Mouse (Mus musculus) CH12.LX (cell line): ENCODE measurements around the gene Fam207a. TPM values are rescaled to one million over a fixed set of nuclear protein-coding genes. Genes with fewer than 3 reads are reported as not detected.

Experiments used
- DNase-seq: peaks from one replicate; pipeline ENCODE4 v3.0.0-alpha.2; 2013; ENCODE audit errors: extremely low read depth
- H3K27ac ChIP-seq: 2 replicates; pipeline ENCODE4 v1.5.1; 2012; ENCODE audit warnings: low read depth, mild to moderate bottlenecking, control low read depth, moderate library complexity; ENCODE audit not compliant: insufficient read depth
- H3K27me3 ChIP-seq: replicated peaks from 2 replicates; pipeline ENCODE3; 2012; ENCODE audit warnings: inconsistent platforms
- H3K36me3 ChIP-seq, 2 experiments: replicated peaks in 1 of 2; 2 replicates each; pipeline versions ENCODE3 to v1.6.1; 2012; ENCODE audit warnings: inconsistent platforms in 1 of 2, low read length in 1 of 2, mild to moderate bottlenecking in 1 of 2, mixed read lengths in 1 of 2, moderate library complexity in 1 of 2; ENCODE audit not compliant: control insufficient read depth in 1 of 2, insufficient read depth in 1 of 2
- H3K4me1 ChIP-seq, 2 experiments: 2 replicates each; pipeline ENCODE4 v1.6.1; 2012; ENCODE audit warnings: inconsistent platforms in 1 of 2, moderate library complexity in 1 of 2; ENCODE audit not compliant: insufficient read depth in 2 of 2, control insufficient read depth in 1 of 2
- H3K4me2 ChIP-seq: 2 replicates; pipeline ENCODE4 v1.6.1; 2012; ENCODE audit warnings: low read depth, mild to moderate bottlenecking, control low read depth; ENCODE audit not compliant: poor library complexity, insufficient read depth, severe bottlenecking
- H3K4me3 ChIP-seq, 3 experiments: fragments of 150-350 bp in 1 of 3; sonication (generic) in 1 of 3; replicated peaks in 1 of 3; 2 replicates each; pipeline versions ENCODE3 to v1.5.1; 2011 to 2012; ENCODE audit warnings: low read depth in 2 of 3, low read length in 2 of 3, mild to moderate bottlenecking in 2 of 3, moderate library complexity in 2 of 3, control low read depth in 1 of 3, improper control_type of control experiment in 1 of 3, inconsistent platforms in 1 of 3, mixed read lengths in 1 of 3; ENCODE audit not compliant: poor library complexity in 1 of 3
- H3K79me2 ChIP-seq: replicated peaks from 2 replicates; pipeline ENCODE4 v1.6.1; 2012; ENCODE audit warnings: mild to moderate bottlenecking, moderate library complexity; ENCODE audit not compliant: control insufficient read depth, poor library complexity, insufficient read depth, severe bottlenecking; ENCODE audit errors: extremely low read depth
- H3K9ac ChIP-seq: 2 replicates; pipeline ENCODE4 v1.6.1; 2012; ENCODE audit warnings: low read depth, mild to moderate bottlenecking, control low read depth, moderate library complexity; ENCODE audit not compliant: insufficient read depth
- H3K9me3 ChIP-seq: replicated peaks from 2 replicates; pipeline ENCODE3; 2012; ENCODE audit warnings: low read length, inconsistent platforms, mixed read lengths
- BHLHE40 ChIP-seq: IDR thresholded peaks from 2 replicates; pipeline ENCODE4 v1.6.1; 2011; ENCODE audit warnings: mild to moderate bottlenecking, low read depth, low read length, improper control_type of control experiment
- CHD1 ChIP-seq: IDR thresholded peaks from 2 replicates; pipeline ENCODE4 v1.6.1; 2012; ENCODE audit warnings: low read depth, low read length, improper control_type of control experiment, inconsistent platforms
- CHD2 ChIP-seq: IDR thresholded peaks from 2 replicates; pipeline ENCODE4 v1.6.1; 2011; ENCODE audit warnings: low read length, improper control_type of control experiment
- E2F4 ChIP-seq: IDR thresholded peaks from 2 replicates; pipeline ENCODE4 v1.6.1; 2011; ENCODE audit warnings: low read depth, low read length, improper control_type of control experiment; ENCODE audit not compliant: insufficient replicate concordance
- EP300 ChIP-seq: IDR thresholded peaks from 2 replicates; pipeline ENCODE4 v1.6.1; 2011; ENCODE audit warnings: low read length, improper control_type of control experiment
- ETS1 ChIP-seq: conservative IDR thresholded peaks from 2 replicates; pipeline ENCODE4 v1.6.1; 2012; ENCODE audit warnings: low read depth, mild to moderate bottlenecking, inconsistent platforms, low read length, improper control_type of control experiment, moderate library complexity
- HCFC1 ChIP-seq: IDR thresholded peaks from 2 replicates; pipeline ENCODE4 v1.6.1; 2012; ENCODE audit warnings: low read depth, mild to moderate bottlenecking, inconsistent platforms, low read length, improper control_type of control experiment
- JUN ChIP-seq: IDR thresholded peaks from 2 replicates; pipeline ENCODE4 v1.6.1; 2011; ENCODE audit warnings: low read depth, mild to moderate bottlenecking, low read length, improper control_type of control experiment, moderate library complexity; ENCODE audit not compliant: insufficient read depth
- JUND ChIP-seq: conservative IDR thresholded peaks from 2 replicates; pipeline ENCODE4 v1.6.1; 2011; ENCODE audit warnings: low read depth, low read length, improper control_type of control experiment
- MAFK ChIP-seq: IDR thresholded peaks from 2 replicates; pipeline ENCODE4 v1.6.1; 2011; ENCODE audit warnings: low read length, improper control_type of control experiment; ENCODE audit not compliant: insufficient replicate concordance
- MAZ ChIP-seq: IDR thresholded peaks from 2 replicates; pipeline ENCODE4 v1.6.1; 2012; ENCODE audit warnings: low read depth, mild to moderate bottlenecking, inconsistent platforms, low read length, improper control_type of control experiment, moderate library complexity
- MEF2A ChIP-seq: IDR thresholded peaks from 2 replicates; pipeline ENCODE4 v1.6.1; 2014; ENCODE audit warnings: low read depth, mild to moderate bottlenecking, inconsistent platforms, low read length, improper control_type of control experiment, borderline replicate concordance
- MYC ChIP-seq: IDR thresholded peaks from 2 replicates; pipeline ENCODE4 v1.6.1; 2011; ENCODE audit warnings: low read depth, mild to moderate bottlenecking, improper control_type of control experiment, low read length
- NELFE ChIP-seq: IDR thresholded peaks from 2 replicates; pipeline ENCODE4 v1.6.1; 2011; ENCODE audit warnings: low read depth, low read length, improper control_type of control experiment
- NRF1 ChIP-seq: IDR thresholded peaks from 2 replicates; pipeline ENCODE4 v1.6.1; 2014; ENCODE audit warnings: low read depth, mild to moderate bottlenecking, inconsistent platforms, low read length, improper control_type of control experiment, moderate library complexity
- PAX5 ChIP-seq: IDR thresholded peaks from 2 replicates; pipeline ENCODE4 v1.6.1; 2012; ENCODE audit warnings: low read length, inconsistent platforms, mixed read lengths
- RCOR1 ChIP-seq: conservative IDR thresholded peaks from 2 replicates; pipeline ENCODE4 v1.6.1; 2012; ENCODE audit warnings: low read depth, mild to moderate bottlenecking, inconsistent platforms, low read length, improper control_type of control experiment
- SIN3A ChIP-seq: IDR thresholded peaks from 2 replicates; pipeline ENCODE4 v1.6.1; 2012; ENCODE audit warnings: low read length, improper control_type of control experiment, inconsistent platforms
- SMC3 ChIP-seq: IDR thresholded peaks from 2 replicates; pipeline ENCODE4 v1.6.1; 2011; ENCODE audit warnings: low read depth, low read length, improper control_type of control experiment
- TBP ChIP-seq: conservative IDR thresholded peaks from 2 replicates; pipeline ENCODE4 v1.6.1; 2011; ENCODE audit warnings: low read depth, low read length, improper control_type of control experiment
- TCF12 ChIP-seq: IDR thresholded peaks from 2 replicates; pipeline ENCODE4 v1.6.1; 2014; ENCODE audit warnings: low read depth, mild to moderate bottlenecking, inconsistent platforms, low read length, improper control_type of control experiment
- UBTF ChIP-seq: IDR thresholded peaks from 2 replicates; pipeline ENCODE4 v1.6.1; 2012; ENCODE audit warnings: low read depth, mild to moderate bottlenecking, inconsistent platforms, low read length, improper control_type of control experiment, moderate library complexity
- ZMIZ1 ChIP-seq: IDR thresholded peaks from 2 replicates; pipeline ENCODE4 v1.6.1; 2012; ENCODE audit warnings: low read depth, mild to moderate bottlenecking, inconsistent platforms, low read length, improper control_type of control experiment
- dilution Hi-C: fragments of 300-500 bp; cut with MboI; formaldehyde crosslinking; loops from 2 replicates; pipeline ENCODE4 v1.14.3; 2020; ENCODE audit warnings: low sequenced_read_pairs; ENCODE audit not compliant: extremely low pct_unique_long_range_greater_than_20kb, extremely low pct_ligation_motif_present
- in situ Hi-C: fragments of 300-500 bp; cut with MboI; formaldehyde crosslinking; loops from 3 replicates; pipeline ENCODE4 v1.14.3; 2019; ENCODE audit warnings: low sequenced_read_pairs, low pct_ligation_motif_present, low pct_unique_long_range_greater_than_20kb, mixed read lengths
- polyA plus RNA-seq: library from polyadenylated mRNA; unstranded; fragments of >175 nt; gene quantifications from 2 replicates; pipeline ENCODE4 v1.2.1, GENCODE M21; 2012; ENCODE audit warnings: low read depth; ENCODE audit not compliant: insufficient read length
- total RNA-seq, 2 experiments: library from RNA; depleted of rRNA; stranded (reverse); fragments of 300-350 nt in 1 of 2; fragments of >200 nt in 1 of 2; gene quantifications; 2 replicates each; pipeline ENCODE4 v1.2.3; 2012 to 2014

Gene Fam207a
- total and polyA plus RNA-seq, 3 experiments, result 43.1 to 65.4 (median 46.1) TPM

DNA sequence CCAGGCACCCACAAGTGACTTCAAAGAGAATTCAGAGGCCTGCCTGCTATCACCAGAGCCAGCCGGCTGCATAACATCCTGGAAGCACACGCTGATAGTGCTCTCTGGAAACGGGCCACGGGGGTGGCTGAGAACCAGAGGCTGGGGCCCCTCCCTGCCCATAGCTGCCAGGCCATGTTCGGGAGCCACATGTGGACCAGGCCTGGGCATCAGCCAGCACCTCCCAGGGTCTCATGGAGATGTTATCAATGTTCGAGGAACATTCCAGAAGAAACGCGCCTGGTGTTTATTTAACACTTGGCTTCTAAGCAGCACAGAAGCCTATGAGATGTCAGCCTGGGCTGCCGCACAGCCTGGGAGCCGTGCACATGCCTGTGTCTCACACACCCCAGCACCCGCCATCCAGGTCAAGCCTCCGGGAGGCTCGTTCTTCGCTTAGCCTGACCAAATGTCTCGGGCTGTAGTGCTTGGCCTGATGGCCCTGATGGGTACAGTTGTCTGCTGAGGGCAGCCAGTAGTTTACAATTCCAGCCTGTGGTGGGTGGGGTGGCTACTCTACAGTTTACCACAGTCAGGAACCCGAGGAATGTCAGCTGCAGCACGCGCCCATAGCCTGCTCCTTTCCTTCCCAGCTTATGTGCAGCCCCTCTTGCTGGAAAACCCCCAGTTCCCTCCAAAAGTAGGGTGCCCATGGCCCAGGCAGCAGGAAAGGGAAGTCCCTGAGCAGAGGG lies 31.2 kb downstream of the Fam207a start:
- Histone ChIP-seq H3K4me2 (no peak overlapping the region), H3K9me3 (peaks cover under 1% of the 10 kb centered on the region), H3K27me3 (no peaks in the 10 kb centered on the region), H3K79me2 (no peaks in the 10 kb centered on the region), H3K27ac (no peak overlapping the region), H3K9ac (no peak overlapping the region), H3K4me1 (peaks cover 0 to 25% of the 10 kb centered on the region in 2 experiments; a peak in 2 of 4 replicates), H3K36me3 (peaks cover 29 to 47% of the 10 kb centered on the region in 2 experiments), H3K4me3 (no peak overlapping the region)
- dilution Hi-C loops, result no loop called here
- TF ChIP-seq TBP (no peak), SIN3A (no peak), CHD2 (no peak), UBTF (no peak), CHD1 (no peak), NELFE (no peak), JUND (no peak), MAFK (no peak), TCF12 (no peak), PAX5 (no peak), JUN (no peak), NRF1 (no peak), RCOR1 (no peak)
- no peak for DNase-seq
- in situ Hi-C loops, result loop anchor here (25.0 kb wide), 1 partner anchor 347 kb away; no protein-coding TSS in a partner anchor

DNA sequence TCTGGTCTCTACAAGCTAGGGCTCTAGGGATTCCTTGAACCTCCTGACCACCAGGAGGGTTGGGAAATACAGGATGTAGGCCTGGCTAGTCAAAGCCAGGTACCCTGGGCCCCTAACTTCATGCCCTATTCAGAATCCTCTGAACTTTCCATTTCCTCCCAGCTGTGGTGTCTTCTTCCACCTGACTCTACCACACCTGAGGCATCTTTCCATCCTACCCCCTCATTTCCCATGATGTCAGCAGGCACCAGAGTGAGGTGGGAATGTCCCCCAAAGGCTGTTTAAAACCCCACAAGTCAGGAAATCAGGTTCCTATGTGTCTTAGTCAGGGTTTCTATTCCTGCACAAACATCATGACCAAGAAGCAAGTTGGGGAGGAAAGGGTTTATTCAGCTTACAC lies 33.8 kb downstream of the Fam207a start:
- H3K27me3 ChIP-seq, result no peaks in the 10 kb centered on the region
- DNase-seq, result peak; percentile 28
- in situ Hi-C loops, result loop anchor here (25.0 kb wide), 1 partner anchor 345 kb away; no protein-coding TSS in a partner anchor
- no peak overlapping the region for H3K4me2 ChIP-seq
- H3K27ac ChIP-seq, result no peak overlapping the region
- dilution Hi-C loops, result no loop called here
- H3K36me3 ChIP-seq, result peaks cover 9 to 22% of the 10 kb centered on the region in 2 experiments
- H3K9ac ChIP-seq, result no peak overlapping the region
- TF ChIP-seq E2F4, result no peak
- peak; percentile 42; the same call in 1 of the 2 replicates for TF ChIP-seq EP300
- no peak for TF ChIP-seq ZMIZ1
- peak; percentile 34; the same call in 1 of the 2 replicates for TF ChIP-seq TCF12
- no peak for TF ChIP-seq UBTF
- peak; percentile 44 for TF ChIP-seq ETS1
- no peak for TF ChIP-seq MEF2A
- 0 out of 2 replicates have a peak, but pooled peaks have one; percentile 16 for TF ChIP-seq BHLHE40
- TF ChIP-seq SMC3, result no peak
- TF ChIP-seq MYC, result no peak
- no peak for TF ChIP-seq HCFC1
- TF ChIP-seq MAZ, result no peak
- H3K4me1 ChIP-seq, result peaks cover 0 to 25% of the 10 kb centered on the region in 2 experiments; a peak in 2 of 4 replicates
- H3K4me3 ChIP-seq, result no peak overlapping the region
- H3K9me3 ChIP-seq, result no peaks in the 10 kb centered on the region
- H3K79me2 ChIP-seq, result no peaks in the 10 kb centered on the region
